In the genomic region with DNA sequence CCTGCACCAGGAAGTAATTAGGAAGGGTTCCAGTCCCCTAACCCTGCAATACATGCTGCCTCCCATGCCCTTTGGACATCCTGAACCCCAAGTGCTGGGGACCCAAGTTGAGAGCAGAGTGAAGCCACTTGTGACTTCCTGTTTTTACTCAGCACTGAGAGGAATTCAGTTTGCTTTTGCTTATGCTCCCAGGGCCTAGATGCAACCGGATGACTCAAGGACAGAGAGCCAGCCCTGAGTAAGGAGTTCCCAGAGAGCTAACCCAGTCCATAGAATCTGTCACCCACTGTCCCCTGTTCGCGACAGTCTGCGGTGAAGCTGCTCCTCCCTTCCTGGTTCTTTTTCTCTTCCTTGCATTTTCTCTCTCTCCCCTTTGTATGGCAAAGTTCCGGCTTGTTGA, we compare ENCODE assay signal across 8 mouse cellular contexts. TPM values are rescaled to one million over a fixed set of nuclear protein-coding genes. Genes with fewer than 3 reads are reported as not detected.
A peak's percentile ranks its signal among the peaks of the same experiment; 100 is the strongest.
DNase-seq lines count a peak whose midpoint lies in the region; ATAC-seq and TF ChIP-seq lines count a peak whose summit lies in the region.

No protein-coding gene starts in this region.

- TF ChIP-seq CTCF in forebrain, postnatal 0 days (IDR thresholded peaks at IDR 0.05; ENCODE audit: low read depth), result no peak

- peak; percentile 19 to 46 for DNase-seq in kidney, postnatal 25 days
- no peak for DNase-seq in kidney, adult 11 months
- no peak for DNase-seq in forebrain, postnatal 0 days
- DNase-seq in c-Kit-positive CD71-positive TER-119-positive erythroid progenitor cells, embryonic 14.5 days (ENCODE audit: low spot score), result no peak
- no peak for DNase-seq in adrenal gland, postnatal 10 days

- peak overlapping the region; percentile 78 for H3K4me3 ChIP-seq in forebrain, postnatal 0 days (ENCODE audit: low read depth, low read length)
- H3K4me3 ChIP-seq in liver, embryonic 16.5 days (ENCODE audit: low read depth, low read length), result no peak overlapping the region

- peak overlapping the region; percentile 67 for H3K4me2 ChIP-seq in forebrain, postnatal 0 days (ENCODE audit: low read depth)
- 0 out of 2 replicates have a peak overlapping the region, but pooled peaks have one; percentile 1 for H3K4me2 ChIP-seq in liver, embryonic 16.5 days (ENCODE audit: low read depth, low read length)

- H3K36me3 ChIP-seq in forebrain, postnatal 0 days (ENCODE audit: insufficient read depth), result no peaks in the 10 kb centered on the region
- no peaks in the 10 kb centered on the region for H3K36me3 ChIP-seq in liver, embryonic 16.5 days (ENCODE audit: control insufficient read depth, insufficient read depth)

- H3K27ac ChIP-seq in forebrain, postnatal 0 days (ENCODE audit: low read depth, low read length), result peak overlapping the region; percentile 91; the same call in 1 of the 2 replicates
- H3K27ac ChIP-seq in liver, embryonic 16.5 days (ENCODE audit: low read length), result peak overlapping the region; percentile 2

- H3K9me3 ChIP-seq in forebrain, postnatal 0 days (ENCODE audit: low read length), result no peaks in the 10 kb centered on the region
- no peaks in the 10 kb centered on the region for H3K9me3 ChIP-seq in liver, embryonic 16.5 days (replicated peaks; ENCODE audit: control insufficient read depth, low read length)

- no peak for ATAC-seq in forebrain, postnatal 0 days
- ATAC-seq in liver, embryonic 16.5 days (ENCODE audit: low read depth), result peak; percentile 22; the same call in 1 of the 2 replicates
- peak; percentile 67 for ATAC-seq in neutrophil, adult 5-6 weeks (ENCODE audit: extremely low read depth, insufficient number of reproducible peaks, low FRiP score, poor library complexity, severe bottlenecking)
- no peak for ATAC-seq in erythroblast, adult 5-6 weeks (replicated peaks; ENCODE audit: low FRiP score, poor library complexity, severe bottlenecking)

- peaks cover 32% of the 10 kb centered on the region for H3K4me1 ChIP-seq in forebrain, postnatal 0 days (ENCODE audit: insufficient read depth)
- H3K4me1 ChIP-seq in liver, embryonic 16.5 days (ENCODE audit: control insufficient read depth, low read depth, low read length), result no peaks in the 10 kb centered on the region; the same call in 1 of the 2 replicates

- H3K27me3 ChIP-seq in forebrain, postnatal 0 days (ENCODE audit: insufficient read depth, low read length), result no peaks in the 10 kb centered on the region
- H3K27me3 ChIP-seq in liver, embryonic 16.5 days (ENCODE audit: control insufficient read depth, insufficient read depth, low read depth, low read length), result peaks cover 9% of the 10 kb centered on the region

- H3K9ac ChIP-seq in forebrain, postnatal 0 days, result peak overlapping the region; percentile 95
- no peak overlapping the region for H3K9ac ChIP-seq in liver, embryonic 16.5 days (ENCODE audit: low read depth, low read length)

- WGBS in forebrain, postnatal 0 days, result 69% methylated on average over 5 of the region's 5 CpGs
- WGBS in liver, embryonic 16.5 days (ENCODE audit: insufficient replicate concordance), result 37% methylated on average over 5 of the region's 5 CpGs

RNA-seq across cellular contexts. Expression of a gene that starts 2.2 kb away (rescaled TPM):
- total RNA-seq in forebrain, postnatal 0 days (2014; rRNA removed), result 202 and 242 TPM in 2 replicates
- polyA plus RNA-seq in forebrain, postnatal 0 days (2015; fragmentation: Nextera tagmentation; extraction: Ambion mirVana), result 120 and 127 TPM in 2 replicates
- polyA plus RNA-seq in liver, embryonic 16.5 days (2015; fragmentation: Nextera tagmentation; extraction: Ambion mirVana), result 2.7 and 2.8 TPM in 2 replicates
- 30.2 and 36.1 TPM in 2 replicates for total RNA-seq in neutrophil, adult 5-6 weeks (2017)
- 10 to 100 TPM; 18.5 to 19.9 TPM for total RNA-seq in adrenal gland, postnatal 10 days (2021)
- 3.1 TPM in 2 replicates for total RNA-seq in erythroblast, adult 5-6 weeks (2015; ENCODE audit: low replicate concordance)
- total RNA-seq in erythroblast, adult 5-6 weeks (2017; ENCODE audit: low replicate concordance), result 1.8 and 8.4 TPM in 2 replicates

Comparison
In these comparisons a context has a peak if more than half of its experiments do, and no peak if none do; other contexts are left out.
1. DNase-seq: peak in kidney, postnatal 25 days (2 of 2); none in kidney, adult 11 months (single experiment), forebrain, postnatal 0 days (single experiment), c-Kit-positive CD71-positive TER-119-positive erythroid progenitor cells, embryonic 14.5 days (single experiment) and adrenal gland, postnatal 10 days (single experiment).
2. ATAC-seq: peak in liver, embryonic 16.5 days (single experiment) and neutrophil, adult 5-6 weeks (single experiment); none in forebrain, postnatal 0 days (single experiment) and erythroblast, adult 5-6 weeks (single experiment).